Mouse (Mus musculus): ENCODE results near the gene Atrx. TPM values are rescaled to one million over a fixed set of nuclear protein-coding genes. Genes with fewer than 3 reads are reported as not detected.

Gene Atrx
- total RNA-seq, 2 experiments from 2014 or later, result 31.2 to 39.9 TPM

GRCm38 (mm10) chrX:105767932-105768331, 161.3 kb downstream of the Atrx start:
- peak; percentile 16 for DNase-seq

GRCm38 (mm10) chrX:105767177-105767764, 161.9 kb downstream of the Atrx start:
- DNase-seq, result peak; percentile 29

- DNase-seq, result no peak
Measured at GRCm38 (mm10) chrX:105766013-105766412, 163.2 kb downstream of the Atrx start.

- no peak for DNase-seq
Measured at GRCm38 (mm10) chrX:105765005-105765706, 164.0 kb downstream of the Atrx start.

- DNase-seq, result peak; percentile 6
Measured at GRCm38 (mm10) chrX:105764162-105765004, 164.8 kb downstream of the Atrx start, which contains the start of gene Fgf16. Fgf16 (plus strand) TSS chrX:105764279.

- peak; percentile 11 for DNase-seq
Measured at GRCm38 (mm10) chrX:105763612-105764011, 165.6 kb downstream of the Atrx start.

GRCm38 (mm10) chrX:105762847-105763527, 166.2 kb downstream of the Atrx start:
- no peak for DNase-seq

Other genes starting within 250 kb of the Atrx start
- gene Fgf16, start 165.1 kb downstream of the Atrx start, total RNA-seq (2021), result under 1 TPM; 0.54 TPM
- gene Magt1, start 82.5 kb upstream of the Atrx start, total RNA-seq (2021), result 10 to 100 TPM; 28.6 to 30.4 TPM
- 100 to 1,000 TPM; 923 to 928 TPM for gene Cox7b, start 86.3 kb upstream of the Atrx start, total RNA-seq (2021)
- 1 to 10 TPM; 6.9 to 8.1 TPM for gene Atp7a, start 97.9 kb upstream of the Atrx start, total RNA-seq (2021)
- gene Tlr13, start 213.8 kb upstream of the Atrx start, total RNA-seq (2021), result under 1 TPM; 0.21 to 0.31 TPM